23 mouse cellular contexts compared by ENCODE assay signal in the genomic region with DNA sequence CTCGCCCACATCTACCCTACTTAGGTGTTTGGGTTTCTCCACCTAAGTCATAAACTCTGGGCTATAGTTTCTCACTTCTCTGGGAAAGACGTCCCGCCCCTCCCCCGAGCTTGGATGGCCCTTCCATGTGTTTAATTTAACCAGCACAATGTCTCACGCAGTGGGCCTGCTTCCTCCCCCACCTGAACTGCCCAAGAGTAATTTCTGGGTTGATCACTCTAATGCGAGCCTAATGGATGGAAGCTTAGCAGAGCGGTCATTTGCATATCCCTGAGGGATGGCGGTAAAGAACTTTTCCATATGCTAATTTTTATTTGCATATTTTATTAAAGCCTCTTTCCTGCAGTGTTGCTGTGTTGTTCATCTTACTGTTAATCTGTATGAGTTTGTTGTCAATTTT.
DNase-seq lines count a peak whose midpoint lies in the region; ATAC-seq and TF ChIP-seq lines count a peak whose summit lies in the region.
"Had no signal": no experiment of that assay in that cellular context is flagged by ENCODE, and none has a peak within 500 bp of the region (broad histone marks: within the 10 kb centered on the region; RNA-seq: fewer than 3 reads in every experiment).

No protein-coding gene starts in this region.

- H3K4me1 ChIP-seq in forebrain, embryonic 12.5 days, result peaks cover 17% of the 10 kb centered on the region
- H3K4me1 ChIP-seq in forebrain, postnatal 0 days (ENCODE audit: insufficient read depth), result no peaks in the 10 kb centered on the region
- peaks cover 26% of the 10 kb centered on the region for H3K4me1 ChIP-seq in neural tube, embryonic 13.5 days (replicated peaks)
- H3K4me1 ChIP-seq in neural tube, embryonic 15.5 days, result peaks cover 9% of the 10 kb centered on the region
- H3K4me1 ChIP-seq in midbrain, embryonic 13.5 days (replicated peaks), result peaks cover 31% of the 10 kb centered on the region

- ATAC-seq in forebrain, embryonic 12.5 days (ENCODE audit: low FRiP score), result peak; percentile 63; the same call in 1 of the 2 replicates
- no peak for ATAC-seq in forebrain, postnatal 0 days
- ATAC-seq in neural tube, embryonic 13.5 days (ENCODE audit: low read depth), result peak; percentile 83; the same call in 1 of the 2 replicates
- no peak; the same call in 1 of the 2 replicates for ATAC-seq in neural tube, embryonic 15.5 days (ENCODE audit: low FRiP score)
- ATAC-seq in midbrain, embryonic 13.5 days, result peak; percentile 82
- ATAC-seq in monocyte, adult 5-6 weeks (replicated peaks; ENCODE audit: insufficient number of reproducible peaks, low FRiP score, low TSS enrichment, poor library complexity, severe bottlenecking), result no peak
- ATAC-seq: CD4-positive, CD25-positive, alpha-beta regulatory T cell, adult 4 months; inflammation-experienced regulatory T-cells, adult 6 months had no signal

- no peaks in the 10 kb centered on the region for H3K36me3 ChIP-seq in forebrain, embryonic 12.5 days (replicated peaks)
- no peaks in the 10 kb centered on the region for H3K36me3 ChIP-seq in forebrain, postnatal 0 days (ENCODE audit: insufficient read depth)
- H3K36me3 ChIP-seq in neural tube, embryonic 13.5 days, result no peaks in the 10 kb centered on the region
- H3K36me3 ChIP-seq in neural tube, embryonic 15.5 days, result no peaks in the 10 kb centered on the region
- H3K36me3 ChIP-seq in midbrain, embryonic 13.5 days, result no peaks in the 10 kb centered on the region
- H3K36me3 ChIP-seq: G1E had no signal

- H3K4me3 ChIP-seq in forebrain, embryonic 12.5 days (replicated peaks), result no peak overlapping the region
- H3K4me3 ChIP-seq in forebrain, postnatal 0 days (ENCODE audit: low read depth, low read length), result no peak overlapping the region
- H3K4me3 ChIP-seq in neural tube, embryonic 13.5 days, result no peak overlapping the region
- H3K4me3 ChIP-seq in neural tube, embryonic 15.5 days (replicated peaks), result no peak overlapping the region
- no peak overlapping the region for H3K4me3 ChIP-seq in midbrain, embryonic 13.5 days (replicated peaks)
- H3K4me3 ChIP-seq: gastrocnemius, adult 2 months; myocyte had no signal

- no peak overlapping the region for H3K9ac ChIP-seq in forebrain, embryonic 12.5 days
- no peak overlapping the region for H3K9ac ChIP-seq in forebrain, postnatal 0 days
- H3K9ac ChIP-seq in neural tube, embryonic 13.5 days, result no peak overlapping the region
- no peak overlapping the region for H3K9ac ChIP-seq in neural tube, embryonic 15.5 days (replicated peaks)
- no peak overlapping the region for H3K9ac ChIP-seq in midbrain, embryonic 13.5 days (replicated peaks)

- no peak for TF ChIP-seq CTCF in forebrain, postnatal 0 days (IDR thresholded peaks at IDR 0.05; ENCODE audit: low read depth)

- H3K27ac ChIP-seq in forebrain, embryonic 12.5 days, result no peak overlapping the region
- H3K27ac ChIP-seq in forebrain, postnatal 0 days (ENCODE audit: low read depth, low read length), result no peak overlapping the region
- H3K27ac ChIP-seq in neural tube, embryonic 13.5 days (replicated peaks), result no peak overlapping the region
- no peak overlapping the region for H3K27ac ChIP-seq in neural tube, embryonic 15.5 days (replicated peaks)
- H3K27ac ChIP-seq in midbrain, embryonic 13.5 days, result peak overlapping the region; percentile 26; the same call in 1 of the 2 replicates
- H3K27ac ChIP-seq: gastrocnemius, adult 2 months had no signal

- 0 out of 2 replicates have a peak, but pooled peaks cover 6% of the 10 kb centered on the region for H3K27me3 ChIP-seq in forebrain, embryonic 12.5 days
- H3K27me3 ChIP-seq in forebrain, postnatal 0 days (ENCODE audit: insufficient read depth, low read length), result no peaks in the 10 kb centered on the region
- peaks cover 5% of the 10 kb centered on the region; the same call in 1 of the 2 replicates for H3K27me3 ChIP-seq in neural tube, embryonic 13.5 days
- peaks cover 4% of the 10 kb centered on the region; the same call in 1 of the 2 replicates for H3K27me3 ChIP-seq in neural tube, embryonic 15.5 days (replicated peaks)
- H3K27me3 ChIP-seq in midbrain, embryonic 13.5 days, result 0 out of 2 replicates have a peak, but pooled peaks cover 3% of the 10 kb centered on the region

- H3K4me2 ChIP-seq in forebrain, embryonic 12.5 days, result no peak overlapping the region
- H3K4me2 ChIP-seq in forebrain, postnatal 0 days (ENCODE audit: low read depth), result no peak overlapping the region
- no peak overlapping the region for H3K4me2 ChIP-seq in neural tube, embryonic 13.5 days
- no peak overlapping the region for H3K4me2 ChIP-seq in neural tube, embryonic 15.5 days
- H3K4me2 ChIP-seq in midbrain, embryonic 13.5 days (replicated peaks), result no peak overlapping the region
- H3K4me2 ChIP-seq: heart, embryonic 11.5 days; liver, embryonic 11.5 days had no signal

- no peaks in the 10 kb centered on the region for H3K9me3 ChIP-seq in forebrain, embryonic 12.5 days
- H3K9me3 ChIP-seq in forebrain, postnatal 0 days (ENCODE audit: low read length), result no peaks in the 10 kb centered on the region
- no peaks in the 10 kb centered on the region for H3K9me3 ChIP-seq in neural tube, embryonic 13.5 days
- no peaks in the 10 kb centered on the region for H3K9me3 ChIP-seq in neural tube, embryonic 15.5 days (replicated peaks)
- no peaks in the 10 kb centered on the region for H3K9me3 ChIP-seq in midbrain, embryonic 13.5 days
- H3K9me3 ChIP-seq: G1E had no signal

- no peak for DNase-seq in forebrain, postnatal 0 days
- DNase-seq in MN1 (ENCODE audit: low spot score), result no peak
- DNase-seq: cerebellum, adult 2 months; cerebellum, postnatal 36 days; gastrocnemius, adult 2 months; heart, postnatal 10 days; kidney, adult 8-10 months; kidney, postnatal 25 days; lung, adult 18-20 months; lung, postnatal 14 days; retina, postnatal 1 day; thymus, postnatal 25 days had no signal

- WGBS in forebrain, embryonic 12.5 days, result 51% methylated on average over 8 of the region's 8 CpGs
- WGBS in forebrain, postnatal 0 days, result 51% methylated on average over 8 of the region's 8 CpGs
- WGBS in neural tube, embryonic 13.5 days, result 24% methylated on average over 8 of the region's 8 CpGs
- 28% methylated on average over 8 of the region's 8 CpGs for WGBS in neural tube, embryonic 15.5 days
- 46% methylated on average over 8 of the region's 8 CpGs for WGBS in midbrain, embryonic 13.5 days

Comparison
In these comparisons a context has a peak if more than half of its experiments do, and no peak if none do; other contexts are left out.
1. ATAC-seq: peak in forebrain, embryonic 12.5 days (single experiment), neural tube, embryonic 13.5 days (single experiment) and midbrain, embryonic 13.5 days (single experiment); none in forebrain, postnatal 0 days (single experiment), neural tube, embryonic 15.5 days (single experiment) and monocyte, adult 5-6 weeks (single experiment).